Mouse (Mus musculus) stomach, embryonic 16.5 days (tissue): ENCODE results near the gene Snx1. TPM values are rescaled to one million over a fixed set of nuclear protein-coding genes. Genes with fewer than 3 reads are reported as not detected.

Experiments used
- ATAC-seq: fragments of 200-750 bp; cut with Nextera tagmentation; 2 replicates; pipeline ENCODE4 v1.8.0; 2017; ENCODE audit warnings: moderate number of reproducible peaks, moderate TSS enrichment; ENCODE audit not compliant: insufficient read depth, low FRiP score
- H3K27ac ChIP-seq: fragments of 300-500 bp; sonication (generic); 2 replicates; pipeline ENCODE4 v1.5.1; 2014; ENCODE audit warnings: low read length
- H3K27me3 ChIP-seq: fragments of 300-500 bp; sonication (generic); 2 replicates; pipeline ENCODE4 v1.6.1; 2014; ENCODE audit warnings: low read length, control low read depth, mixed read lengths; ENCODE audit not compliant: control insufficient read depth, insufficient read depth
- H3K36me3 ChIP-seq: fragments of 300-500 bp; sonication (generic); 2 replicates; pipeline ENCODE4 v1.6.1; 2014; ENCODE audit warnings: low read length; ENCODE audit not compliant: control insufficient read depth, insufficient read depth
- H3K4me1 ChIP-seq: fragments of 300-500 bp; sonication (generic); 2 replicates; pipeline ENCODE4 v1.6.1; 2014; ENCODE audit warnings: low read length, control low read depth, mixed read lengths; ENCODE audit not compliant: control insufficient read depth, insufficient read depth
- H3K4me2 ChIP-seq: fragments of 300-500 bp; sonication (generic); 2 replicates; pipeline ENCODE4 v1.6.1; 2014; ENCODE audit warnings: low read depth, low read length, mixed read lengths
- H3K4me3 ChIP-seq: fragments of 300-500 bp; sonication (generic); replicated peaks from 2 replicates; pipeline ENCODE4 v1.5.1; 2014; ENCODE audit warnings: mild to moderate bottlenecking, low read length
- H3K9ac ChIP-seq: fragments of 300-500 bp; sonication (generic); 2 replicates; pipeline ENCODE4 v1.6.1; 2014; ENCODE audit warnings: low read length
- H3K9me3 ChIP-seq: fragments of 300-500 bp; sonication (generic); replicated peaks from 2 replicates; pipeline ENCODE4 v1.6.1; 2016; ENCODE audit warnings: low read length, control low read depth; ENCODE audit not compliant: control insufficient read depth
- WGBS: fragments of 180-500 bp; shearing (Covaris S2); extraction: QIAGEN DNeasy Blood & Tissue Kit; methylation state at CpG from one replicate; pipeline ENCODE4 v1.1.7; 2014; 5-methylcytosine and 5-hydroxymethylcytosine counted together
- polyA plus RNA-seq: library from polyadenylated mRNA; unstranded; fragments of >200 nt; fragmentation: Nextera tagmentation; extraction: Ambion mirVana; gene quantifications from 2 replicates; pipeline ENCODE4 v1.2.1, GENCODE M21; 2015

Gene Snx1
- polyA plus RNA-seq, 1 experiment from 2014 or later = 121 TPM

- Histone ChIP-seq H3K36me3 (no peaks in the 10 kb centered on the region), H3K4me3 (peak overlapping the region; percentile 54), H3K9me3 (no peaks in the 10 kb centered on the region), H3K27ac (no peak overlapping the region), H3K9ac (no peak overlapping the region), H3K4me2 (peak overlapping the region; percentile 82), H3K4me1 (no peaks in the 10 kb centered on the region), H3K27me3 (no peaks in the 10 kb centered on the region)
- ATAC-seq = no peak
- WGBS = 78% methylated on average over 6 of the region's 6 CpGs
Observed at GRCm38 (mm10) chr9:66158885-66159430, 32.6 kb upstream of the Snx1 start.

- no peaks in the 10 kb centered on the region for H3K27me3 ChIP-seq
- H3K4me3 ChIP-seq = peak within 1 kb of the TSS; percentile 54
- 2% methylated on average over 58 of the region's 58 CpGs for WGBS
- H3K27ac ChIP-seq = no peak within 1 kb of the TSS
- H3K9ac ChIP-seq = peak within 1 kb of the TSS; percentile 74
- ATAC-seq = peak; percentile 89
- H3K9me3 ChIP-seq = no peaks in the 10 kb centered on the region
- no peaks in the 10 kb centered on the region for H3K36me3 ChIP-seq
- no peaks in the 10 kb centered on the region for H3K4me1 ChIP-seq
- H3K4me2 ChIP-seq = peak within 1 kb of the TSS; percentile 82
Observed at GRCm38 (mm10) chr9:66157958-66158830, 31.8 kb upstream of the Snx1 start, which contains the start of gene Dapk2. TSS of gene Dapk2 (plus strand) at chr9:66158223.

DNA sequence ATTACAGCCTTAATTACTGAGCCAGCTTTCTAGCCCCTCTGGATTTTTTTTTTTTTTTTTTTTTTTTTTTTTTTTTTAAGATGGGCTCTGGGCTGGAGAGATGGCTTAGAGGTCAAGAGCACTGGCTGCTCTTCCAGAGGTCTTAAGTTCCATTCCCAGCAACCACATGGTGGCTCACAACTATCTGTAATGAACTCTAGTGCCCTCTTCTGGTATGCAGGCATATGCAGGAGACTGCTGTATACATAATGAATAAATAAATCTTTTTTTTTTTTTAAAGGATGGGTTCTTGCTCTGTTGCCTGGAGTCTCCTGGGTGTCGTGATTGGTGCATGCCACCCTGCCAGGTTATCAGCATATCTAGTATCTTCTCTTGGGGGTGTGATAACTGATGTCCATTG lies 29.1 kb upstream of the Snx1 start:
- Histone ChIP-seq H3K4me3 (no peak overlapping the region), H3K9me3 (no peaks in the 10 kb centered on the region), H3K4me2 (no peak overlapping the region), H3K9ac (no peak overlapping the region), H3K27ac (no peak overlapping the region), H3K27me3 (no peaks in the 10 kb centered on the region), H3K36me3 (no peaks in the 10 kb centered on the region), H3K4me1 (no peaks in the 10 kb centered on the region)
- WGBS = 79% methylated on average over 1 of the region's 1 CpGs
- ATAC-seq = no peak

- Histone ChIP-seq H3K27ac (no peak overlapping the region), H3K4me1 (no peaks in the 10 kb centered on the region), H3K9ac (no peak overlapping the region), H3K4me2 (no peak overlapping the region), H3K4me3 (no peak overlapping the region), H3K36me3 (no peaks in the 10 kb centered on the region), H3K9me3 (no peaks in the 10 kb centered on the region), H3K27me3 (no peaks in the 10 kb centered on the region)
- no peak for ATAC-seq
- WGBS = 89% methylated on average over 9 of the region's 9 CpGs
Observed at GRCm38 (mm10) chr9:66154013-66154412, 27.6 kb upstream of the Snx1 start.

- no peak overlapping the region for H3K27ac ChIP-seq
- H3K9ac ChIP-seq = no peak overlapping the region
- H3K4me2 ChIP-seq = no peak overlapping the region
- no peak overlapping the region for H3K4me3 ChIP-seq
- no peaks in the 10 kb centered on the region for H3K9me3 ChIP-seq
- WGBS = 80% methylated on average over 6 of the region's 6 CpGs
- no peaks in the 10 kb centered on the region for H3K4me1 ChIP-seq
- H3K27me3 ChIP-seq = no peaks in the 10 kb centered on the region
- H3K36me3 ChIP-seq = no peaks in the 10 kb centered on the region
- no peak for ATAC-seq
Observed at GRCm38 (mm10) chr9:66153594-66153993, 27.2 kb upstream of the Snx1 start.

DNA sequence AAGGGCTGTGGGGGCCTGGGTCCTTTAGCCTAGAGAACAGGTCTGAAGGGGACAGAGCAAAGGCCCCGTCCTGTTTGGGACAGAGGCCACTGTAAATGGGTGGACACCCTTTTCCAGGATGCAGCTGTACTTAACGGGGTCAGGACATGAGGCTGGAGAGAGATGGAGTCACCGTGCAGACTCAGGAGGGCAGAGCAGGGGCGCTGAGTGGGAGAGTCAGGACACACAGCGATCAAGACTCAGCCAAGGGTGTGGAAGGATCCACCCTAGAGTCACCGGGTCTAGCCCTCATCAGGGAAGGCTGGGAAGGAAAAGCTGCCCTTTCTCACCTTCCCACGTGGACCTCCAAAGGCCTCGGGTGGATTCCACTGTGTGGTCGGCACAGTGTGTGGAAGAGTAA lies 25.6 kb upstream of the Snx1 start:
- Histone ChIP-seq H3K36me3 (no peaks in the 10 kb centered on the region), H3K4me1 (no peaks in the 10 kb centered on the region), H3K27me3 (no peaks in the 10 kb centered on the region), H3K9ac (no peak overlapping the region), H3K4me3 (no peak overlapping the region), H3K4me2 (no peak overlapping the region), H3K9me3 (no peaks in the 10 kb centered on the region), H3K27ac (no peak overlapping the region)
- 56% methylated on average over 9 of the region's 9 CpGs for WGBS
- ATAC-seq = no peak

- Histone ChIP-seq H3K4me3 (no peak overlapping the region), H3K9ac (no peak overlapping the region), H3K27me3 (no peaks in the 10 kb centered on the region), H3K4me2 (no peak overlapping the region), H3K9me3 (no peaks in the 10 kb centered on the region), H3K27ac (no peak overlapping the region), H3K4me1 (no peaks in the 10 kb centered on the region), H3K36me3 (no peaks in the 10 kb centered on the region)
- ATAC-seq = no peak
Observed at GRCm38 (mm10) chr9:66146141-66146540, 19.8 kb upstream of the Snx1 start.

DNA sequence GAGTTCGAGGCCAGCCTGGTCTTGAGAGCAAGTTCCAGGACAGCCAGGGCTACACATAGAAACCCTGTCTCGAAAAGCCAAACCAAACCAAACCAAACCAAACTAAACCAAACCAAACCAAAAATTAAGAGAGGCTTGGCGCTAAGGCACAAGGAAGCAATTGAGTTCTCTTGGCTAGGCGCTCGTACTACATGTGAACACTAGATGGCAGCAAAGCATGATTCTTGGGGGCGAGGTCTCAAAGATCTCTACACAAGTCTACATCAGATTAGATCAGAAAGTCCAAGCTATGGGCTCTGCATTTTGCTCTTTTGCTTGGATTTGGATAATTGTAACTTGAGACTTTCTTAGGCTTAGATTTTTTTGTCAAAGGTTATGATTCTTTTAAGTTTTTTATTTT lies 17.9 kb upstream of the Snx1 start:
- H3K36me3 ChIP-seq = peaks cover 15% of the 10 kb centered on the region
- H3K4me1 ChIP-seq = no peaks in the 10 kb centered on the region
- no peaks in the 10 kb centered on the region for H3K9me3 ChIP-seq
- 8% methylated on average over 6 of the region's 6 CpGs for WGBS
- no peak overlapping the region for H3K4me3 ChIP-seq
- no peak for ATAC-seq
- no peak overlapping the region for H3K4me2 ChIP-seq
- no peaks in the 10 kb centered on the region for H3K27me3 ChIP-seq
- no peak overlapping the region for H3K27ac ChIP-seq
- no peak overlapping the region for H3K9ac ChIP-seq

- H3K36me3 ChIP-seq = peaks cover 25% of the 10 kb centered on the region
- H3K27ac ChIP-seq = no peak overlapping the region
- no peaks in the 10 kb centered on the region for H3K27me3 ChIP-seq
- H3K4me3 ChIP-seq = no peak overlapping the region
- no peaks in the 10 kb centered on the region for H3K9me3 ChIP-seq
- WGBS = 54% methylated on average over 1 of the region's 1 CpGs
- no peak for ATAC-seq
- H3K4me2 ChIP-seq = no peak overlapping the region
- H3K4me1 ChIP-seq = no peaks in the 10 kb centered on the region
- no peak overlapping the region for H3K9ac ChIP-seq
Observed at GRCm38 (mm10) chr9:66142265-66142664, 15.9 kb upstream of the Snx1 start.
